Mouse (Mus musculus): ENCODE data around the gene Hyal1. TPM values are rescaled to one million over a fixed set of nuclear protein-coding genes. Genes with fewer than 3 reads are reported as not detected.

Gene Hyal1
- total and polyA plus RNA-seq, 2 experiments, result 33.2 to 43.4 TPM

GRCm38 (mm10) chr9:107598385-107598784, 21.7 kb downstream of the Hyal1 start:
- 38% methylated on average over 5 of the region's 5 CpGs for WGBS

GRCm38 (mm10) chr9:107599433-107599832, 22.7 kb downstream of the Hyal1 start:
- no peak overlapping the region for H3K9ac ChIP-seq (ENCODE audit: low read depth, low read length)
- peaks cover 10% of the 10 kb centered on the region; the same call in 1 of the 2 replicates for H3K4me1 ChIP-seq (ENCODE audit: control insufficient read depth, insufficient read depth, low read length)
- H3K79me2 ChIP-seq (ENCODE audit: control insufficient read depth, insufficient read depth, low read length), result no peaks in the 10 kb centered on the region
- no peak overlapping the region for H3K4me3 ChIP-seq (ENCODE audit: insufficient read depth, low read depth, low read length)
- TF ChIP-seq POLR2A (IDR thresholded peaks at IDR 0.05; ENCODE audit: extremely low read depth, insufficient read depth, low read length) (no peak), CTCF (IDR thresholded peaks at IDR 0.05; ENCODE audit: low read depth, low read length) (no peak)
- 88% methylated on average over 9 of the region's 9 CpGs for WGBS
- H3K27me3 ChIP-seq (ENCODE audit: control insufficient read depth, insufficient read depth, low read length), result no peaks in the 10 kb centered on the region
- no peaks in the 10 kb centered on the region for H3K36me3 ChIP-seq (ENCODE audit: control insufficient read depth, insufficient read depth, low read length)
- no peak for DNase-seq (ENCODE audit: extremely low read depth, low read depth, low spot score)
- H3K27ac ChIP-seq (replicated peaks; ENCODE audit: insufficient read depth, low read depth, low read length), result no peak overlapping the region

More at GRCm38 (mm10) chr9:107598385-107598784, 21.7 kb downstream of the Hyal1 start:
- H3K79me2 ChIP-seq (ENCODE audit: control insufficient read depth, insufficient read depth, low read length), result no peaks in the 10 kb centered on the region
- H3K9ac ChIP-seq (ENCODE audit: low read depth, low read length), result peak overlapping the region; percentile 18
- H3K27ac ChIP-seq (replicated peaks; ENCODE audit: insufficient read depth, low read depth, low read length), result peak overlapping the region; percentile 47
- DNase-seq (ENCODE audit: extremely low read depth, low read depth, low spot score), result peak; percentile 79
- peak overlapping the region; percentile 8; the same call in 1 of the 2 replicates for H3K4me3 ChIP-seq (ENCODE audit: insufficient read depth, low read depth, low read length)
- no peaks in the 10 kb centered on the region for H3K27me3 ChIP-seq (ENCODE audit: control insufficient read depth, insufficient read depth, low read length)
- H3K36me3 ChIP-seq (ENCODE audit: control insufficient read depth, insufficient read depth, low read length), result no peaks in the 10 kb centered on the region; the same call in 1 of the 2 replicates
- H3K4me1 ChIP-seq (ENCODE audit: control insufficient read depth, insufficient read depth, low read length), result peaks cover 16% of the 10 kb centered on the region
- TF ChIP-seq CTCF (IDR thresholded peaks at IDR 0.05; ENCODE audit: low read depth, low read length) (no peak), POLR2A (IDR thresholded peaks at IDR 0.05; ENCODE audit: extremely low read depth, insufficient read depth, low read length) (no peak)

- H3K4me3 ChIP-seq (ENCODE audit: insufficient read depth, low read depth, low read length), result no peak overlapping the region
- H3K4me1 ChIP-seq (ENCODE audit: control insufficient read depth, insufficient read depth, low read length), result peaks cover 10% of the 10 kb centered on the region; the same call in 1 of the 2 replicates
- no peaks in the 10 kb centered on the region for H3K36me3 ChIP-seq (ENCODE audit: control insufficient read depth, insufficient read depth, low read length)
- H3K79me2 ChIP-seq (ENCODE audit: control insufficient read depth, insufficient read depth, low read length), result no peaks in the 10 kb centered on the region
- 90% methylated on average over 14 of the region's 14 CpGs for WGBS
- no peak for TF ChIP-seq POLR2A (IDR thresholded peaks at IDR 0.05; ENCODE audit: extremely low read depth, insufficient read depth, low read length)
- TF ChIP-seq CTCF (IDR thresholded peaks at IDR 0.05; ENCODE audit: low read depth, low read length), result no peak
- H3K9ac ChIP-seq (ENCODE audit: low read depth, low read length), result no peak overlapping the region
- no peaks in the 10 kb centered on the region for H3K27me3 ChIP-seq (ENCODE audit: control insufficient read depth, insufficient read depth, low read length)
- H3K27ac ChIP-seq (replicated peaks; ENCODE audit: insufficient read depth, low read depth, low read length), result no peak overlapping the region
- no peak for DNase-seq (ENCODE audit: extremely low read depth, low read depth, low spot score)
Observed at GRCm38 (mm10) chr9:107599842-107600241, 23.1 kb downstream of the Hyal1 start.

GRCm38 (mm10) chr9:107600745-107601144, 24.0 kb downstream of the Hyal1 start:
- H3K4me1 ChIP-seq (ENCODE audit: control insufficient read depth, insufficient read depth, low read length), result peaks cover 10% of the 10 kb centered on the region; the same call in 1 of the 2 replicates
- peak; percentile 66 for DNase-seq (ENCODE audit: extremely low read depth, low read depth, low spot score)
- WGBS, result 64% methylated on average over 12 of the region's 12 CpGs
- no peak overlapping the region for H3K4me3 ChIP-seq (ENCODE audit: insufficient read depth, low read depth, low read length)
- no peak overlapping the region for H3K27ac ChIP-seq (replicated peaks; ENCODE audit: insufficient read depth, low read depth, low read length)
- no peaks in the 10 kb centered on the region for H3K79me2 ChIP-seq (ENCODE audit: control insufficient read depth, insufficient read depth, low read length)
- no peaks in the 10 kb centered on the region for H3K36me3 ChIP-seq (ENCODE audit: control insufficient read depth, insufficient read depth, low read length)
- no peak overlapping the region for H3K9ac ChIP-seq (ENCODE audit: low read depth, low read length)
- TF ChIP-seq CTCF (IDR thresholded peaks at IDR 0.05; ENCODE audit: low read depth, low read length), result peak; percentile 64
- TF ChIP-seq POLR2A (IDR thresholded peaks at IDR 0.05; ENCODE audit: extremely low read depth, insufficient read depth, low read length), result no peak
- H3K27me3 ChIP-seq (ENCODE audit: control insufficient read depth, insufficient read depth, low read length), result no peaks in the 10 kb centered on the region

GRCm38 (mm10) chr9:107601275-107601674, 24.5 kb downstream of the Hyal1 start:
- TF ChIP-seq POLR2A (IDR thresholded peaks at IDR 0.05; ENCODE audit: extremely low read depth, insufficient read depth, low read length) (no peak), CTCF (IDR thresholded peaks at IDR 0.05; ENCODE audit: low read depth, low read length) (no peak)
- Histone ChIP-seq H3K27ac (replicated peaks; ENCODE audit: insufficient read depth, low read depth, low read length) (no peak overlapping the region), H3K4me3 (ENCODE audit: insufficient read depth, low read depth, low read length) (no peak overlapping the region), H3K27me3 (ENCODE audit: control insufficient read depth, insufficient read depth, low read length) (no peaks in the 10 kb centered on the region), H3K4me1 (ENCODE audit: control insufficient read depth, insufficient read depth, low read length) (peaks cover 10% of the 10 kb centered on the region; the same call in 1 of the 2 replicates), H3K9ac (ENCODE audit: low read depth, low read length) (no peak overlapping the region), H3K79me2 (ENCODE audit: control insufficient read depth, insufficient read depth, low read length) (no peaks in the 10 kb centered on the region), H3K36me3 (ENCODE audit: control insufficient read depth, insufficient read depth, low read length) (no peaks in the 10 kb centered on the region)
- WGBS, result 89% methylated on average over 11 of the region's 11 CpGs
- no peak for DNase-seq (ENCODE audit: extremely low read depth, low read depth, low spot score)

- Histone ChIP-seq H3K9ac (ENCODE audit: low read depth, low read length) (no peak overlapping the region), H3K27ac (replicated peaks; ENCODE audit: insufficient read depth, low read depth, low read length) (no peak overlapping the region), H3K4me3 (ENCODE audit: insufficient read depth, low read depth, low read length) (no peak overlapping the region), H3K27me3 (ENCODE audit: control insufficient read depth, insufficient read depth, low read length) (no peaks in the 10 kb centered on the region), H3K36me3 (ENCODE audit: control insufficient read depth, insufficient read depth, low read length) (no peaks in the 10 kb centered on the region), H3K79me2 (ENCODE audit: control insufficient read depth, insufficient read depth, low read length) (no peaks in the 10 kb centered on the region), H3K4me1 (ENCODE audit: control insufficient read depth, insufficient read depth, low read length) (peaks cover 10% of the 10 kb centered on the region; the same call in 1 of the 2 replicates)
- WGBS, result 11% methylated on average over 10 of the region's 10 CpGs
- DNase-seq (ENCODE audit: extremely low read depth, low read depth, low spot score), result peak; percentile 63
- TF ChIP-seq POLR2A (IDR thresholded peaks at IDR 0.05; ENCODE audit: extremely low read depth, insufficient read depth, low read length), result no peak
- peak; percentile 99 for TF ChIP-seq CTCF (IDR thresholded peaks at IDR 0.05; ENCODE audit: low read depth, low read length)
Observed at GRCm38 (mm10) chr9:107602068-107602648, 25.4 kb downstream of the Hyal1 start.

Data from liver, adult 2 months (tissue).